Mouse (Mus musculus) monocyte, adult 2 months (primary cell): ENCODE measurements around the gene 4930442H23Rik.
"Not testable (repeated sequence)": the region's sequence is repeated elsewhere in the genome, so short reads cannot be mapped to it uniquely, and the experiment has no call there.

Experiments used
- DNase-seq, 2 experiments: peaks; one replicate each; pipeline ENCODE4 v3.0.0; 2022; ENCODE audit warnings: low spot score in 2 of 2, low read depth in 1 of 2

4930442H23Rik gene

DNA sequence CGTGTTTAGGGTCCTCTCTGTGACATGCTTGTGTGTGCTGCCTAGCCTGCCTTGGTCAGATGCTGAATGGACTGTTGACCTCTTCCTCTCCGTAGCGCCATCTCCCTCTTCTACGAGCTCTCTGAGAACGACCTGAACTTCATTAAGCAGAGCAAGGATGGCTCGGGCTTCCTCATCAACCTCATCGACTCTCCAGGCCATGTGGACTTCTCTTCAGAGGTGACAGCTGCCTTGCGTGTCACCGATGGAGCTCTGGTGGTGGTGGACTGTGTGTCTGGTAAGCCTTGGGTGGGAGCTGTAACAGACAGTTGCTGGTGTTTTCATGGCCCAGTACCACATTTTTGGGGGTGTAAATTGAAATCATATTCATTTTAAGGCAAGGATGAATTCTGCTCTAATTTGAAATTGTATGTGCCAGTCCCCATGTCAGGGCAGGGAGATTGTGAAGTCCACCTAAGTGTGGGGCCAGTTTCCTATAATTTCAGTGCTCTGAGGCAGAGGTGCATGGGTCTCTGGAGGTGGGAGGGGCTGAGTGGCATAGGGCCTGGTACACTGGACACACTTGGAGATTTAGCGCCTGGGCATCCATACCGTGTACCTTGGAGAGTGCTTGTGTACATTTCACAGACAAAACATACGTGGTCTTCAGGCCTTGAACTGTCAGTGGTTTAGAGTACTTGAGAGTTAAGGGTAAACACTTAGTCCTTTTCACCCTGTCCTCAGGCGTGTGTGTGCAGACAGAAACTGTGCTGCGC lies 5.5 kb downstream of the 4930442H23Rik start:
- no peak for DNase-seq

- DNase-seq, result no peak
Observed at GRCm38 (mm10) chr10:81177491-81177925, 6.1 kb downstream of the 4930442H23Rik start.

GRCm38 (mm10) chr10:81176466-81177271 lies 7.0 kb downstream of the 4930442H23Rik start, which contains the start of gene Eef2:
TSS of gene Eef2 (plus strand) at chr10:81176631.
- peak; percentile 91 to 97 for DNase-seq

- no peak for DNase-seq
Observed at GRCm38 (mm10) chr10:81175936-81176465, 7.6 kb downstream of the 4930442H23Rik start.

GRCm38 (mm10) chr10:81175345-81175701 lies 8.3 kb downstream of the 4930442H23Rik start:
- DNase-seq, result not testable (repeated sequence)

DNA sequence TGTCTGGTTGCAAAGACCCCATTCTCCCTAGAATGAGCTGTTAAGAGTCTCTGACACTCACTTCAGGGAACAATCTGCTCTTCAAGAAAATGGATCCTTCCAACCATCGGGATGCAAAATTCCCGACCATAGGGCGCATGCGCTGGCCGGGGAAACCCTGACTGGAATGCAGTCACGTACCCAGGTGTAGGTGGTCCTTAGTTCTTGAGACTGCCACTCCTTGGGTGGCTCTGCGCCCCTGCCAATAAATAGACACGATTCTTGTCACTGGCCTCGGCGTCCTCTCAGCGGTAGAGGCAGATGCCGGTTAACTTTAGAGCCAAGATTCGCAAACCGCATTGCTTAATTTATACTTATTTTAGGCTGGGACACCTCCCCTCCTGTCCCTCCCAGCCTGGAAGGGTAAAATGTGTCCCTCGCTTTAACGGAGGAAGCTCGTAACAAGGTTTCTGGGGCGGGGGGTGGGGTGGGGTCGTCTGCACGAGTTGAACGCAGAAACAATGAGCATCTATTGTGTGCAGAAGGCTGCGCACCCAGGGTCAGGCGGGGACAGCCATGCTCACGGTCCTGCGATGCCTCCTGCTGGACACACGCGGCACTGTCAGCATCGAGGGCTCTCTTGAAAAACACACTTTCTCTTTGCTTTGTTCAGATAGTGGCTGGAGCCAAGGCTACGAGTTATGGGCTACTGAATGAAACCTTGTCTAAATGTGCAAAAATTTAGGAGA lies 8.9 kb downstream of the 4930442H23Rik start:
- peak; percentile 44 to 73 for DNase-seq

DNA sequence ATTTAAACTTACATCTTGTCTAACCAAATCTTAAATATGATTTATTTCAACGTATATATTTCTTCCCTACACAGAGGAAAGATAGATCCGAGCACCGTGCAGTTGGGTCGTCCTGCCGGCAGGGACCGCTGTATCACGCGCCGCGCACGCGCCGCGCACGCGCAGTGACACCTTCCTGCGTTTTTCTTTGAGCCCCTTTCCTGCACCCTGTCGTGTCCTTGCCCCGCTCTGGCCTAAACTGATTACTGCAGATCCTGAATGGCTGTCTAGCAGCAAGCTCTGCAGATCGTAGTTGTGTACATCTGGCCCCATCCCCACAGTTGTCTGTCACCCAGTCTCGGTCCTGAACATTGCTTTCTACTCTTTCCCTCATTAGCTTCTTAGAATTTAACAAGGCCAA lies 10.5 kb downstream of the 4930442H23Rik start:
- peak in 1 of 2 experiments; percentile 67 for DNase-seq

DNA sequence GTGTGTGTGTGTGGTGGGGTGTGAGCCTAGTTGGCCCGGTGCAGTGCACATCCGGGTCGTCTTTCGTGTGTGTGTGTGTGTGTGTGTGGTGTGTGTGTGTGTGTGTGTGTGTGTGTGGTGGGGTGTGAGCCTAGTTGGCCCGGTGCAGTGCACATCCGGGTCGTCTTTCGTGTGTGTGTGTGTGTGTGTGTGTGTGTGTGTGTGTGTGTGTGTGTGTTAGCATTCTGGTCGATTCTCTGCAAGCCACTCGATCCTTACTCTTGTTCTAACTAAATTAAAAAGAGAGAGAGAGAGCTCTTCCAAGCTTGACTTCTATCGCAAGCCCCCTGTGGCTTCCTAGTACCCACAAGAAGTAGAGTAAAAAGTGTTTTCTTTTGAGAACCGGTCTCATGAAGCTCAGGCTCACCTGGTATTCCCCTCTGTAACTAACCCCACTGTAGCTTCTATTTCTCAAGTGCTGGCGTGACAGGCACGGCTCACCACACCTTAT lies 14.2 kb downstream of the 4930442H23Rik start:
- DNase-seq, result not testable (repeated sequence)

- no peak for DNase-seq
Observed at GRCm38 (mm10) chr10:81168521-81169244, 15.0 kb downstream of the 4930442H23Rik start.

- no peak for DNase-seq
Observed at GRCm38 (mm10) chr10:81168087-81168431, 15.6 kb downstream of the 4930442H23Rik start.

DNA sequence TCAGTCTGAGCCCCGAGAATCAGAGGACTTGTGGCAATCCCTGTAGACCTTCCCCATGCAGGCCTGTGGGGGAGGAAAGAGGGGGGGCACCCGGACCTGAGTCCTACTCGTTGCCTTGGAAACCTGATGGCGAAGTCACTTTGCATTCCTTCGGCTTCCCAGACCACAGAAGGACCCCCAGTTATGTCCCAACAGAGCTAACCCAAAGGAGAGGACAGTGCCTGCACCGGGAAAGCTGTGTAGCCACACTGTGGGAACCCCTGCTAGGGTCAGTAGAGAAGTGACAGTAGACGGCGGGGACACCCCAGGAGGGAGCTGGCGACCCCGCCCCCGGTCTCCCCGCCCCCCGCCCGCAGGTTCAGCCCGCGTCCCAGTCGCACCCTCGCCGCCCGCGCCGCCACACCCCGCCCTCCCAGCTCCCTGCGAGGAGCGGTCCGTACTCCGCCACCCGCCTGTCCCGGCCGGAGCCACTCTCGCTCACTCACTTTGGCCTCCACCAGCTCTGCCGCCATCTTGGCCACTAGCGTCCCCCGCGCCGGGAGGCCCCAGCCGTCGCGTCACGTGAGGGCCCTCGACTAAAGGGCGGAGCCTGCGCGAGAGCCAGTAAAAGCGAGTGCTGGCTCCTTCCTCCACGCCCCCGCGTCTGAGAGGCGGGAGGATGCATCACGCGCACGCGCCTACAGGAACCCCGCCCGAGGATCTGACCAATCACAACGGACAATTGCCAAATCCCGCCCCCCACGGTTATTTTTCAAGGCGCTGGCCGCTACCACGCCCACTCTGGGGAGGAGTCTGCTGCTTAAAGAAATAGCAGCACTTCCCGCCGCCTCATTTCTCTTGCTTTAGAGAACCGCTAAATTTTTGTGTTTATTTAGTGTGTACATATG lies 16.2 kb downstream of the 4930442H23Rik start, which contains the start of gene Pias4:
Gene Pias4 (minus strand): TSS at position 724 of the 887 bp plus-strand sequence.
- DNase-seq, result peak; percentile 100

GRCm38 (mm10) chr10:81165118-81165517 lies 18.5 kb downstream of the 4930442H23Rik start:
- DNase-seq, result no peak

- DNase-seq, result no peak
Observed at GRCm38 (mm10) chr10:81162318-81162652, 21.4 kb downstream of the 4930442H23Rik start.

GRCm38 (mm10) chr10:81161602-81162317 lies 21.9 kb downstream of the 4930442H23Rik start:
- DNase-seq, result no peak

- no peak for DNase-seq
Observed at GRCm38 (mm10) chr10:81154736-81155135, 28.9 kb downstream of the 4930442H23Rik start.

DNA sequence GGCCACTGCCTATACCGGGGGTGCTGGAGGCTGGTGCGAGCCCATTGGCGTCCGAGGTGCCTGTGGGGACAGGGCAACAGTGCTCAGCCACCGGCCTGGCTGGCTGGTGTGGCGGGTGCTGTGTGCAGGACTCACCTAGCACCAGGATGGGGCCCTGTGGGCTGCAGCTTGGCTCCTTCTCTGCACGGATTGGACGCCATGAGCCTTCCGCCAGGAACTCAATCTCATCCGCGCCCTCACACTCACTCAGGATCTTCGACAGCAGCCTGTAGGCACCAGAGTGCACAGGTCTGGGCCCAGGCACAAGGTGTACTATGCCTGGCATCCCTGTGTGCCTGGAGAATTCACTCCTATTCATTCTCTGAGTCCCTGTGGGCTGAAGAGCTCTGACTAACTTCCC lies 29.3 kb downstream of the 4930442H23Rik start:
- no peak for DNase-seq

DNA sequence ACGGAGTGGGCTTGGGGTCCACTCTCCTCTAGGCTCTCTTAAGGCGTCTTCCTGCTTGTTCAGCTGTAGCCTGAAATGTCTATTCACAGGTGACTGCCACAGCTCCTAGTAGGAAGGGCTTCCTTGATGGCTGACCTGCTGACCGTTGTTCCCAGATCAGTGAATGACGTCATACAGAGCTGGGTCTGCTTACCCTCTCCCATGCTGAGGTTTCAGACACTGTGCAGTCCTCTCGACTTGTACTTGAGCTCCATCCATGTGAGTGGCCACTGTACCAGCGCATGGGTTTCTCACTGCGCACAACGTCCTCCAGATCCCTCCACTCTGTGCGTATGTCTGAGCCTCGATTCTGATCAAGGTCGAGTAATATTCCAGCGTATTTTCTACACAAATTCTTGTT lies 31.0 kb downstream of the 4930442H23Rik start:
- no peak for DNase-seq

GRCm38 (mm10) chr10:81151261-81151660 lies 32.4 kb downstream of the 4930442H23Rik start:
- DNase-seq, result no peak

DNA sequence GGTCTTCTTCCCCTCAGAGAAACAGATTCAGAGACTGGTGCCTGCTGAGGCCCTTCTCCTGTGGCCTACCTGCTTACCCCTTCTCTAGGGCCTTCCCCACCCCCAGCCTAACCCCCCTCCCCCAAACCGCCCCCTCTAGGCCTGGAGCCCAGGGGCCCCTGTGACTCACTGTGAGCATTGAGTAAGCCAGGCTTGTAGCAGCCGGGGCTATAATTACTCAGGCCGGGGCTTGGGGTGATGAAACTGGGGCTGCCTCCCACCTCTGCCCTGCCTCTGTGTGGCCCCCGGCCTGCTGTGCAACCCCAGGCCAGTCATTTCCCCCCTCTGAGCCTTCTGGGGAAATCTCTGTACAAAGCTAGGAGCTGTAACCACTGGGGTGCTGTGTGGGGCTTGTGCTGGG lies 37.4 kb downstream of the 4930442H23Rik start:
- no peak for DNase-seq
